Mouse (Mus musculus) 3T3-L1 (cell line): ENCODE results near the gene Mgat4b.

Source experiments
- DNase-seq: peaks from one replicate; pipeline ENCODE4 v3.0.0-alpha.2; 2015; ENCODE audit warnings: low read depth, low spot score

Mgat4b gene

GRCm38 (mm10) chr11:50252166-50252565 is 41.5 kb downstream of the Mgat4b start:
- peak; percentile 99 for DNase-seq

GRCm38 (mm10) chr11:50252684-50253265 is 42.1 kb downstream of the Mgat4b start:
- peak; percentile 87 for DNase-seq

GRCm38 (mm10) chr11:50253393-50253792 is 42.7 kb downstream of the Mgat4b start:
- peak; percentile 67 for DNase-seq

- peak; percentile 58 for DNase-seq
Observed at GRCm38 (mm10) chr11:50254010-50254580, 43.4 kb downstream of the Mgat4b start.

GRCm38 (mm10) chr11:50256615-50257014 is 45.9 kb downstream of the Mgat4b start:
- DNase-seq: peak; percentile 46

- DNase-seq: peak; percentile 40
Observed at GRCm38 (mm10) chr11:50258310-50258709, 47.6 kb downstream of the Mgat4b start.

- peak; percentile 58 for DNase-seq
Observed at GRCm38 (mm10) chr11:50262020-50262419, 51.3 kb downstream of the Mgat4b start.

GRCm38 (mm10) chr11:50263198-50263597 is 52.5 kb downstream of the Mgat4b start:
- no peak for DNase-seq

GRCm38 (mm10) chr11:50265931-50266330 is 55.2 kb downstream of the Mgat4b start:
- no peak for DNase-seq

GRCm38 (mm10) chr11:50266997-50267396 is 56.3 kb downstream of the Mgat4b start:
- no peak for DNase-seq

- DNase-seq: peak; percentile 68
Observed at GRCm38 (mm10) chr11:50269163-50269562, 58.5 kb downstream of the Mgat4b start.

- DNase-seq: no peak
Observed at GRCm38 (mm10) chr11:50269885-50270284, 59.2 kb downstream of the Mgat4b start.

GRCm38 (mm10) chr11:50272819-50273218 is 62.1 kb downstream of the Mgat4b start:
- no peak for DNase-seq

- DNase-seq: no peak
Observed at GRCm38 (mm10) chr11:50275077-50275476, 64.4 kb downstream of the Mgat4b start.

- peak; percentile 85 for DNase-seq
Observed at GRCm38 (mm10) chr11:50275568-50276151, 65.0 kb downstream of the Mgat4b start.

GRCm38 (mm10) chr11:50277025-50277424 is 66.3 kb downstream of the Mgat4b start:
- DNase-seq: peak; percentile 29

GRCm38 (mm10) chr11:50277706-50278105 is 67.0 kb downstream of the Mgat4b start:
- no peak for DNase-seq

- no peak for DNase-seq
Observed at GRCm38 (mm10) chr11:50279005-50279404, 68.3 kb downstream of the Mgat4b start.

- DNase-seq: no peak
Observed at GRCm38 (mm10) chr11:50280053-50280452, 69.4 kb downstream of the Mgat4b start.
